ENCODE assay signal across 18 mouse cellular contexts in the genomic region with DNA sequence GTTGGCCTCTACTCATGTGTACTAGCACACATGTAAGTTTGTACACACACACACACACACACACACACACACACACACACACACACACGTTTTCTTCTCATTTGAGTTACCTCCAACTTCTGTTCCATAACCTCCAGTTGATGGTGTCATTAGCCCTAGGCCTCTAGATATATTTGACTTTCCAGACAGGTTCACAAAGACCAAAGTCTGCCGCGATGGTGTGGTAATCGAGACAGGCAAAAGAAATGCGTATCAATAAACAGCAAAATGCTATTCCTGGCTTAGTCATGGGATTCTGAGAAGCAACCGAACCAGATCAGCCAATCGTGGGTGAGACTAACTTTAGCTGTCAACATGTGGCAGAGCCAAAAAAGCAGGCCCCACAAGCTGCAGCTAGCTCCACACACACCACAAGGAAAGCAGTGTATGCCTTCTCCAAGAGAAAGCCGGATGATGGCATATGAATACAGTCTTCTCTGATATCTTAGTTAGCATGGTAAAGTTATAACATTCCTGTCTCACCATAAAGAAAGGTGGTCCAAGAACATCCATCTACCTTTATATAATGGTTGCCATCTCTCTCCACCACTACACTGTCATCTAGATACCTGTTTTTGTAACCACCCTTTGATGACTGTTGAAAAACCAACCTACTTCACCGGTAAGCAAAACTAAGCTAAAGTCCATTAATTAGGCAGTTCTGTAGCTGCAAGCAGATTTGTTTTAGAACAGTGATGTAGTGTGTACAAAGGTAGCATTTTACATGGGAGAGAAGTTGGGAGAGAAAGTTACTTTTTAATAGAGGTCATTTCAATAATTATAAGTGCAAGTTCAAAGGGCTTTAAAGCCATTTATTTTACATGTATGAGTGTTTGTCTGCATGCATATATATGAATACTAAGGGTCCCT.
"Had no signal": no experiment of that assay in that cellular context is flagged by ENCODE, and none has a peak within 500 bp of the region (broad histone marks: within the 10 kb centered on the region; RNA-seq: fewer than 3 reads in every experiment).

No protein-coding gene starts in this region.

- H3K9ac ChIP-seq: limb, embryonic 13.5 days; liver, embryonic 15.5 days; midbrain, embryonic 12.5 days; midbrain, embryonic 15.5 days; neural tube, embryonic 12.5 days; neural tube, embryonic 15.5 days had no signal

- H3K36me3 ChIP-seq: limb, embryonic 10.5 days; limb, embryonic 13.5 days; liver, embryonic 15.5 days; midbrain, embryonic 12.5 days; midbrain, embryonic 15.5 days; neural tube, embryonic 12.5 days; neural tube, embryonic 15.5 days had no signal

- ATAC-seq: intestine, postnatal 0 days; midbrain, embryonic 15.5 days had no signal

- H3K27me3 ChIP-seq: limb, embryonic 13.5 days; liver, embryonic 15.5 days; midbrain, embryonic 12.5 days; midbrain, embryonic 15.5 days; neural tube, embryonic 12.5 days; neural tube, embryonic 15.5 days had no signal

- H3K27ac ChIP-seq: limb, embryonic 10.5 days; limb, embryonic 13.5 days; liver, embryonic 15.5 days; macrophage; midbrain, embryonic 12.5 days; midbrain, embryonic 15.5 days; neural tube, embryonic 12.5 days; neural tube, embryonic 15.5 days; stomach, postnatal 0 days had no signal

- H3K4me3 ChIP-seq: limb, embryonic 10.5 days; limb, embryonic 13.5 days; liver, embryonic 15.5 days; midbrain, embryonic 12.5 days; midbrain, embryonic 15.5 days; neural tube, embryonic 12.5 days; neural tube, embryonic 15.5 days had no signal

- H3K4me1 ChIP-seq: limb, embryonic 10.5 days; limb, embryonic 13.5 days; liver, embryonic 15.5 days; midbrain, embryonic 12.5 days; midbrain, embryonic 15.5 days; neural tube, embryonic 12.5 days; neural tube, embryonic 15.5 days had no signal

- H3K4me2 ChIP-seq: limb, embryonic 13.5 days; liver, embryonic 11.5 days; liver, embryonic 15.5 days; midbrain, embryonic 12.5 days; midbrain, embryonic 15.5 days; neural tube, embryonic 12.5 days; neural tube, embryonic 15.5 days had no signal

- H3K9me3 ChIP-seq: limb, embryonic 10.5 days; limb, embryonic 13.5 days; liver, embryonic 15.5 days; midbrain, embryonic 12.5 days; midbrain, embryonic 15.5 days; neural tube, embryonic 12.5 days; neural tube, embryonic 15.5 days had no signal

- DNase-seq: kidney, postnatal 10 days; lung, adult 2 months; lung, postnatal 14 days; right cerebral cortex, postnatal 25 days; thymus, adult 2 months; thymus, postnatal 14 days; thymus, postnatal 4 days had no signal
